Mouse (Mus musculus) CH12.LX (cell line): Measurements from ENCODE around the gene St6gal1. TPM values are rescaled to one million over a fixed set of nuclear protein-coding genes. Genes with fewer than 3 reads are reported as not detected.
A peak's percentile ranks its signal among the peaks of the same experiment; 100 is the strongest.

Source experiments
- DNase-seq: peaks from one replicate; pipeline ENCODE4 v3.0.0-alpha.2; 2013; ENCODE audit errors: extremely low read depth
- H3K27ac ChIP-seq: 2 replicates; pipeline ENCODE4 v1.5.1; 2012; ENCODE audit warnings: low read depth, mild to moderate bottlenecking, control low read depth, moderate library complexity; ENCODE audit not compliant: insufficient read depth
- H3K27me3 ChIP-seq: replicated peaks from 2 replicates; pipeline ENCODE3; 2012; ENCODE audit warnings: inconsistent platforms
- H3K36me3 ChIP-seq, 2 experiments: replicated peaks in 1 of 2; 2 replicates each; pipeline versions ENCODE3 to v1.6.1; 2012; ENCODE audit warnings: inconsistent platforms in 1 of 2, low read length in 1 of 2, mild to moderate bottlenecking in 1 of 2, mixed read lengths in 1 of 2, moderate library complexity in 1 of 2; ENCODE audit not compliant: control insufficient read depth in 1 of 2, insufficient read depth in 1 of 2
- H3K4me1 ChIP-seq, 2 experiments: 2 replicates each; pipeline ENCODE4 v1.6.1; 2012; ENCODE audit warnings: inconsistent platforms in 1 of 2, moderate library complexity in 1 of 2; ENCODE audit not compliant: insufficient read depth in 2 of 2, control insufficient read depth in 1 of 2
- H3K4me2 ChIP-seq: 2 replicates; pipeline ENCODE4 v1.6.1; 2012; ENCODE audit warnings: low read depth, mild to moderate bottlenecking, control low read depth; ENCODE audit not compliant: poor library complexity, insufficient read depth, severe bottlenecking
- H3K4me3 ChIP-seq, 3 experiments: fragments of 150-350 bp in 1 of 3; sonication (generic) in 1 of 3; replicated peaks in 1 of 3; 2 replicates each; pipeline versions ENCODE3 to v1.5.1; 2011 to 2012; ENCODE audit warnings: low read depth in 2 of 3, low read length in 2 of 3, mild to moderate bottlenecking in 2 of 3, moderate library complexity in 2 of 3, control low read depth in 1 of 3, improper control_type of control experiment in 1 of 3, inconsistent platforms in 1 of 3, mixed read lengths in 1 of 3; ENCODE audit not compliant: poor library complexity in 1 of 3
- H3K79me2 ChIP-seq: replicated peaks from 2 replicates; pipeline ENCODE4 v1.6.1; 2012; ENCODE audit warnings: mild to moderate bottlenecking, moderate library complexity; ENCODE audit not compliant: control insufficient read depth, poor library complexity, insufficient read depth, severe bottlenecking; ENCODE audit errors: extremely low read depth
- H3K9ac ChIP-seq: 2 replicates; pipeline ENCODE4 v1.6.1; 2012; ENCODE audit warnings: low read depth, mild to moderate bottlenecking, control low read depth, moderate library complexity; ENCODE audit not compliant: insufficient read depth
- H3K9me3 ChIP-seq: replicated peaks from 2 replicates; pipeline ENCODE3; 2012; ENCODE audit warnings: low read length, inconsistent platforms, mixed read lengths
- EP300 ChIP-seq: IDR thresholded peaks from 2 replicates; pipeline ENCODE4 v1.6.1; 2011; ENCODE audit warnings: low read length, improper control_type of control experiment
- ETS1 ChIP-seq: conservative IDR thresholded peaks from 2 replicates; pipeline ENCODE4 v1.6.1; 2012; ENCODE audit warnings: low read depth, mild to moderate bottlenecking, inconsistent platforms, low read length, improper control_type of control experiment, moderate library complexity
- MXI1 ChIP-seq: IDR thresholded peaks from 2 replicates; pipeline ENCODE4 v1.6.1; 2011; ENCODE audit warnings: mild to moderate bottlenecking, low read depth, low read length, improper control_type of control experiment
- MYC ChIP-seq: IDR thresholded peaks from 2 replicates; pipeline ENCODE4 v1.6.1; 2011; ENCODE audit warnings: low read depth, mild to moderate bottlenecking, improper control_type of control experiment, low read length
- NELFE ChIP-seq: IDR thresholded peaks from 2 replicates; pipeline ENCODE4 v1.6.1; 2011; ENCODE audit warnings: low read depth, low read length, improper control_type of control experiment
- PAX5 ChIP-seq: IDR thresholded peaks from 2 replicates; pipeline ENCODE4 v1.6.1; 2012; ENCODE audit warnings: low read length, inconsistent platforms, mixed read lengths
- POLR2A ChIP-seq: IDR thresholded peaks from 2 replicates; pipeline ENCODE4 v1.6.1; 2011; ENCODE audit warnings: low read depth, mild to moderate bottlenecking, improper control_type of control experiment, low read length
- POLR2AphosphoS2 ChIP-seq: IDR thresholded peaks from 2 replicates; pipeline ENCODE4 v1.6.1; 2011; ENCODE audit warnings: low read depth, low read length, improper control_type of control experiment
- TCF12 ChIP-seq: IDR thresholded peaks from 2 replicates; pipeline ENCODE4 v1.6.1; 2014; ENCODE audit warnings: low read depth, mild to moderate bottlenecking, inconsistent platforms, low read length, improper control_type of control experiment
- UBTF ChIP-seq: IDR thresholded peaks from 2 replicates; pipeline ENCODE4 v1.6.1; 2012; ENCODE audit warnings: low read depth, mild to moderate bottlenecking, inconsistent platforms, low read length, improper control_type of control experiment, moderate library complexity
- ZC3H11A ChIP-seq: IDR thresholded peaks from 2 replicates; pipeline ENCODE4 v1.6.1; 2012; ENCODE audit warnings: low read depth, mild to moderate bottlenecking, inconsistent platforms, low read length, improper control_type of control experiment
- ZKSCAN1 ChIP-seq: IDR thresholded peaks from 2 replicates; pipeline ENCODE4 v1.6.1; 2012; ENCODE audit warnings: low read depth, inconsistent platforms, low read length, improper control_type of control experiment, borderline replicate concordance
- ZMIZ1 ChIP-seq: IDR thresholded peaks from 2 replicates; pipeline ENCODE4 v1.6.1; 2012; ENCODE audit warnings: low read depth, mild to moderate bottlenecking, inconsistent platforms, low read length, improper control_type of control experiment
- dilution Hi-C: fragments of 300-500 bp; cut with MboI; formaldehyde crosslinking; loops from 2 replicates; pipeline ENCODE4 v1.14.3; 2020; ENCODE audit warnings: low sequenced_read_pairs; ENCODE audit not compliant: extremely low pct_unique_long_range_greater_than_20kb, extremely low pct_ligation_motif_present
- in situ Hi-C: fragments of 300-500 bp; cut with MboI; formaldehyde crosslinking; loops from 3 replicates; pipeline ENCODE4 v1.14.3; 2019; ENCODE audit warnings: low sequenced_read_pairs, low pct_ligation_motif_present, low pct_unique_long_range_greater_than_20kb, mixed read lengths
- polyA plus RNA-seq: library from polyadenylated mRNA; unstranded; fragments of >175 nt; gene quantifications from 2 replicates; pipeline ENCODE4 v1.2.1, GENCODE M21; 2012; ENCODE audit warnings: low read depth; ENCODE audit not compliant: insufficient read length
- total RNA-seq, 2 experiments: library from RNA; depleted of rRNA; stranded (reverse); fragments of 300-350 nt in 1 of 2; fragments of >200 nt in 1 of 2; gene quantifications; 2 replicates each; pipeline ENCODE4 v1.2.3; 2012 to 2014

Gene St6gal1
- total and polyA plus RNA-seq, 3 experiments: 64.5 to 168 (median 67.8) TPM

- DNase-seq: no peak
- H3K4me2 ChIP-seq: no peak overlapping the region
- H3K9me3 ChIP-seq: no peaks in the 10 kb centered on the region
- peaks cover 34 to 53% of the 10 kb centered on the region in 2 experiments for H3K36me3 ChIP-seq
- dilution Hi-C loops: no loop called here
- TF ChIP-seq NELFE: no peak
- 0 out of 2 replicates have a peak, but pooled peaks have one; percentile 22 for TF ChIP-seq POLR2A
- H3K9ac ChIP-seq: no peak overlapping the region
- in situ Hi-C loops: no loop called here
- no peak overlapping the region for H3K27ac ChIP-seq
- no peaks in the 10 kb centered on the region for H3K27me3 ChIP-seq
- no peaks in the 10 kb centered on the region for H3K79me2 ChIP-seq
- no peaks in the 10 kb centered on the region for H3K4me1 ChIP-seq
- no peak overlapping the region for H3K4me3 ChIP-seq
Observed at GRCm38 (mm10) chr16:23361031-23361430, 136.5 kb downstream of the St6gal1 start.

GRCm38 (mm10) chr16:23361434-23361970 is 137.0 kb downstream of the St6gal1 start:
- peaks cover 29 to 48% of the 10 kb centered on the region in 2 experiments for H3K36me3 ChIP-seq
- H3K9me3 ChIP-seq: no peaks in the 10 kb centered on the region
- H3K79me2 ChIP-seq: no peaks in the 10 kb centered on the region
- in situ Hi-C loops (no loop called here), dilution Hi-C loops (no loop called here)
- no peaks in the 10 kb centered on the region for H3K27me3 ChIP-seq
- no peak overlapping the region for H3K27ac ChIP-seq
- H3K9ac ChIP-seq: no peak overlapping the region
- no peak overlapping the region for H3K4me2 ChIP-seq
- DNase-seq: no peak
- no peak for TF ChIP-seq ZMIZ1
- TF ChIP-seq ZC3H11A: no peak
- TF ChIP-seq EP300: no peak
- no peak for TF ChIP-seq POLR2AphosphoS2
- no peak for TF ChIP-seq POLR2A
- TF ChIP-seq TCF12: no peak
- TF ChIP-seq MXI1: no peak
- no peak for TF ChIP-seq MYC
- no peak for TF ChIP-seq ZKSCAN1
- no peak overlapping the region for H3K4me3 ChIP-seq
- H3K4me1 ChIP-seq: no peaks in the 10 kb centered on the region

DNA sequence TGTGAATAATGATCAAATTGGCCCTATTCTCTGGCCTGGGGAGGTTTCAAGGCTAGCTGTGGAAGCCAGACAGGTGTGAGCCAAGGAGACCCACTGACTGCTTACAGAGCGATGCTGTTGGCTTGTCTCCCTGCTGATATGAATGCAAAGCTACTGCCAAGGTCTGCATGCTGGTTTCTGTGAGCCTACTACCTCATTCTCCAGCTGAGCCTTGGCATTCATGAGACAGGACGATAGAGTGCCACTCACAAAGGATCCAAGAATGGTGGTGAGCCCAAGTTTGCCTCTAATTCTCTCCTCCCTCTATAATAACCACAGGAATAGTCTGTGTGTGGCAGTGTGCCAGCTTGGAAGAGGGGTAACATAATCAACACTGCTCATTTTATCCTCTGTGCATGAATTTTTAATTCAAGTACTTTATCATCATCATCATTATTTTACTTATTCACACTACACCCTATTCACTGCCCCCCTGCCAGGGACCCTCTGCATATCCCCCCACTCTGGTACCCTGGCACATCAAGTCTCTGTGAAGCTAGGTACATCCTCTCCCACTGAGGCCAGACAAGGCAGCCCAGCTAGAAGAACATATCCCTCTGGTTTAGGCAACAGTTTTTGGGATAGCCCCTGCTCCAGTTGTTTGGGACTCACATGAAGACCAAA is 139.9 kb downstream of the St6gal1 start:
- dilution Hi-C loops: no loop called here
- H3K4me3 ChIP-seq: no peak overlapping the region
- no peaks in the 10 kb centered on the region for H3K79me2 ChIP-seq
- H3K9me3 ChIP-seq: no peaks in the 10 kb centered on the region
- H3K36me3 ChIP-seq: peaks cover 3 to 18% of the 10 kb centered on the region in 2 experiments
- TF ChIP-seq ZKSCAN1: no peak
- no peak for TF ChIP-seq UBTF
- TF ChIP-seq PAX5: no peak
- TF ChIP-seq ETS1: no peak
- no peaks in the 10 kb centered on the region for H3K4me1 ChIP-seq
- in situ Hi-C loops: no loop called here
- H3K27ac ChIP-seq: no peak overlapping the region
- DNase-seq: no peak
- H3K9ac ChIP-seq: no peak overlapping the region
- no peaks in the 10 kb centered on the region for H3K27me3 ChIP-seq
- H3K4me2 ChIP-seq: no peak overlapping the region
